Mouse (Mus musculus): ENCODE results near the gene Lyl1. TPM values are rescaled to one million over a fixed set of nuclear protein-coding genes. Genes with fewer than 3 reads are reported as not detected.

Lyl1 gene
- polyA plus RNA-seq, 1 experiment from 2014 or later: 3.8 TPM

GRCm38 (mm10) chr8:84704356-84704755 is 3.1 kb downstream of the Lyl1 start:
- ATAC-seq (ENCODE audit: low FRiP score, low TSS enrichment) (no peak), DNase-seq (peak; percentile 85)
- Histone ChIP-seq H3K4me1 (ENCODE audit: control insufficient read depth, insufficient read depth, low read length) (peaks cover 24% of the 10 kb centered on the region), H3K9me3 (ENCODE audit: control insufficient read depth, low read length) (no peaks in the 10 kb centered on the region), H3K9ac (replicated peaks; ENCODE audit: low read length) (no peak overlapping the region), H3K27me3 (ENCODE audit: control insufficient read depth, insufficient read depth, low read length) (peaks cover 67% of the 10 kb centered on the region), H3K4me3 (replicated peaks; ENCODE audit: low read depth, low read length) (peak overlapping the region; percentile 10; the same call in 1 of the 2 replicates), H3K36me3 (ENCODE audit: control insufficient read depth, insufficient read depth, low read length) (peaks cover 7% of the 10 kb centered on the region), H3K27ac (replicated peaks; ENCODE audit: low read depth, low read length) (peak overlapping the region; percentile 58; the same call in 1 of the 2 replicates), H3K4me2 (ENCODE audit: low read length) (peak overlapping the region; percentile 47; the same call in 1 of the 2 replicates)
- WGBS: 2% methylated on average over 16 of the region's 16 CpGs

- Histone ChIP-seq H3K4me1 (ENCODE audit: control insufficient read depth, insufficient read depth, low read length) (peaks cover 31% of the 10 kb centered on the region), H3K27ac (replicated peaks; ENCODE audit: low read depth, low read length) (peak overlapping the region; percentile 58), H3K9me3 (ENCODE audit: control insufficient read depth, low read length) (no peaks in the 10 kb centered on the region), H3K4me3 (replicated peaks; ENCODE audit: low read depth, low read length) (peak overlapping the region; percentile 12), H3K9ac (replicated peaks; ENCODE audit: low read length) (peak overlapping the region; percentile 9; the same call in 1 of the 2 replicates), H3K4me2 (ENCODE audit: low read length) (peak overlapping the region; percentile 47), H3K36me3 (ENCODE audit: control insufficient read depth, insufficient read depth, low read length) (peaks cover under 1% of the 10 kb centered on the region; the same call in 1 of the 2 replicates), H3K27me3 (ENCODE audit: control insufficient read depth, insufficient read depth, low read length) (peaks cover 67% of the 10 kb centered on the region)
- 2% methylated on average over 61 of the region's 61 CpGs for WGBS
- no peak for DNase-seq
- no peak; the same call in 1 of the 2 replicates for ATAC-seq (ENCODE audit: low FRiP score, low TSS enrichment)
These were observed 3.9 kb downstream of the Lyl1 start for GRCm38 (mm10) chr8:84704867-84705831.

- no peak for ATAC-seq (ENCODE audit: low FRiP score, low TSS enrichment)
- peak overlapping the region; percentile 12; the same call in 1 of the 2 replicates for H3K4me3 ChIP-seq (replicated peaks; ENCODE audit: low read depth, low read length)
- peak overlapping the region; percentile 58 for H3K27ac ChIP-seq (replicated peaks; ENCODE audit: low read depth, low read length)
- under 1% methylated on average over 12 of the region's 12 CpGs for WGBS
- H3K9me3 ChIP-seq (ENCODE audit: control insufficient read depth, low read length): no peaks in the 10 kb centered on the region
- H3K4me2 ChIP-seq (ENCODE audit: low read length): peak overlapping the region; percentile 47
- peaks cover 32% of the 10 kb centered on the region for H3K4me1 ChIP-seq (ENCODE audit: control insufficient read depth, insufficient read depth, low read length)
- no peak for DNase-seq
- no peak overlapping the region; the same call in 1 of the 2 replicates for H3K9ac ChIP-seq (replicated peaks; ENCODE audit: low read length)
- H3K27me3 ChIP-seq (ENCODE audit: control insufficient read depth, insufficient read depth, low read length): peaks cover 67% of the 10 kb centered on the region
- H3K36me3 ChIP-seq (ENCODE audit: control insufficient read depth, insufficient read depth, low read length): no peaks in the 10 kb centered on the region
These were observed 4.7 kb downstream of the Lyl1 start for GRCm38 (mm10) chr8:84705960-84706359.

- peak overlapping the region; percentile 80 for H3K27ac ChIP-seq (replicated peaks; ENCODE audit: low read depth, low read length)
- DNase-seq (no peak), ATAC-seq (ENCODE audit: low FRiP score, low TSS enrichment) (no peak)
- H3K4me1 ChIP-seq (ENCODE audit: control insufficient read depth, insufficient read depth, low read length): peaks cover 40% of the 10 kb centered on the region
- peak overlapping the region; percentile 38 for H3K4me2 ChIP-seq (ENCODE audit: low read length)
- 4% methylated on average over 45 of the region's 45 CpGs for WGBS
- H3K36me3 ChIP-seq (ENCODE audit: control insufficient read depth, insufficient read depth, low read length): no peaks in the 10 kb centered on the region
- H3K4me3 ChIP-seq (replicated peaks; ENCODE audit: low read depth, low read length): peak overlapping the region; percentile 10
- H3K27me3 ChIP-seq (ENCODE audit: control insufficient read depth, insufficient read depth, low read length): peaks cover 59% of the 10 kb centered on the region
- peak overlapping the region; percentile 34; the same call in 1 of the 2 replicates for H3K9ac ChIP-seq (replicated peaks; ENCODE audit: low read length)
- no peaks in the 10 kb centered on the region for H3K9me3 ChIP-seq (ENCODE audit: control insufficient read depth, low read length)
These were observed 5.5 kb downstream of the Lyl1 start for GRCm38 (mm10) chr8:84706610-84707266.

GRCm38 (mm10) chr8:84707267-84707883 is 6.1 kb downstream of the Lyl1 start:
- 5% methylated on average over 22 of the region's 22 CpGs for WGBS
- Histone ChIP-seq H3K27me3 (ENCODE audit: control insufficient read depth, insufficient read depth, low read length) (peaks cover 54% of the 10 kb centered on the region), H3K4me1 (ENCODE audit: control insufficient read depth, insufficient read depth, low read length) (peaks cover 46% of the 10 kb centered on the region)

GRCm38 (mm10) chr8:84708071-84708541 is 6.8 kb downstream of the Lyl1 start:
- Histone ChIP-seq H3K9me3 (ENCODE audit: control insufficient read depth, low read length) (no peaks in the 10 kb centered on the region), H3K27ac (replicated peaks; ENCODE audit: low read depth, low read length) (peak overlapping the region; percentile 80), H3K4me3 (replicated peaks; ENCODE audit: low read depth, low read length) (peak overlapping the region; percentile 5; the same call in 1 of the 2 replicates), H3K27me3 (ENCODE audit: control insufficient read depth, insufficient read depth, low read length) (peaks cover 47% of the 10 kb centered on the region), H3K4me2 (ENCODE audit: low read length) (peak overlapping the region; percentile 38), H3K36me3 (ENCODE audit: control insufficient read depth, insufficient read depth, low read length) (no peaks in the 10 kb centered on the region), H3K9ac (replicated peaks; ENCODE audit: low read length) (no peak overlapping the region), H3K4me1 (ENCODE audit: control insufficient read depth, insufficient read depth, low read length) (peaks cover 48% of the 10 kb centered on the region)
- DNase-seq (no peak), ATAC-seq (ENCODE audit: low FRiP score, low TSS enrichment) (no peak)
- WGBS: 4% methylated on average over 15 of the region's 15 CpGs

More at GRCm38 (mm10) chr8:84707267-84707883, 6.1 kb downstream of the Lyl1 start:
- ATAC-seq (ENCODE audit: low FRiP score, low TSS enrichment) (no peak), DNase-seq (no peak)
- Histone ChIP-seq H3K9ac (replicated peaks; ENCODE audit: low read length) (peak overlapping the region; percentile 39; the same call in 1 of the 2 replicates), H3K36me3 (ENCODE audit: control insufficient read depth, insufficient read depth, low read length) (no peaks in the 10 kb centered on the region), H3K4me2 (ENCODE audit: low read length) (peak overlapping the region; percentile 38), H3K4me3 (replicated peaks; ENCODE audit: low read depth, low read length) (peak overlapping the region; percentile 10; the same call in 1 of the 2 replicates), H3K9me3 (ENCODE audit: control insufficient read depth, low read length) (no peaks in the 10 kb centered on the region), H3K27ac (replicated peaks; ENCODE audit: low read depth, low read length) (peak overlapping the region; percentile 80)

GRCm38 (mm10) chr8:84708774-84709475 is 7.7 kb downstream of the Lyl1 start:
- Histone ChIP-seq H3K9me3 (ENCODE audit: control insufficient read depth, low read length) (no peaks in the 10 kb centered on the region), H3K27ac (replicated peaks; ENCODE audit: low read depth, low read length) (peak overlapping the region; percentile 80), H3K9ac (replicated peaks; ENCODE audit: low read length) (no peak overlapping the region), H3K27me3 (ENCODE audit: control insufficient read depth, insufficient read depth, low read length) (peaks cover 39% of the 10 kb centered on the region), H3K4me3 (replicated peaks; ENCODE audit: low read depth, low read length) (no peak overlapping the region), H3K4me2 (ENCODE audit: low read length) (no peak overlapping the region), H3K4me1 (ENCODE audit: control insufficient read depth, insufficient read depth, low read length) (peaks cover 56% of the 10 kb centered on the region), H3K36me3 (ENCODE audit: control insufficient read depth, insufficient read depth, low read length) (no peaks in the 10 kb centered on the region)
- ATAC-seq (ENCODE audit: low FRiP score, low TSS enrichment): peak; percentile 66
- WGBS: 7% methylated on average over 12 of the region's 12 CpGs
- DNase-seq: peak; percentile 95

Data from midbrain, embryonic 14.5 days (tissue).